Mouse (Mus musculus): Measurements from ENCODE around the gene Lrrn2.
"Not testable (repeated sequence)": the region's sequence is repeated elsewhere in the genome, so short reads cannot be mapped to it uniquely, and the experiment has no call there.

Gene Lrrn2

DNA sequence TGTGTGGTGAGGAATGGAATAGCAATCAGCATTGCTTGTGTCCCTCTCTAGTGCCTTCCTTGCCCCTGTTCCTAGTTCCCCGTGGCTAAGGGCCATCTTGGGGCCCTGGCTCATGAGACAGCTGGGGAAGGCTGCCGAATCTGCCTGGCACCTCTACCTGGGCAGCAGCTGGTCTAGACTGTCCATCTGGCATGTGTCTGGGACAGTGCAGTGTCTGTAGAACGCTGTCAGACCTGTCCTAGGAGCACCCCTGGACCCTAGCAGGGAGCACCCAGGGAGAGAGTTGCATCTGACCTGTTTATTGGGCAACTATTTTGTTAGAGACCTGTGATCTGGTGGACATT, 48.8 kb downstream of the Lrrn2 start:
- no peak for DNase-seq (ENCODE audit: low spot score in 2 of 2)

DNA sequence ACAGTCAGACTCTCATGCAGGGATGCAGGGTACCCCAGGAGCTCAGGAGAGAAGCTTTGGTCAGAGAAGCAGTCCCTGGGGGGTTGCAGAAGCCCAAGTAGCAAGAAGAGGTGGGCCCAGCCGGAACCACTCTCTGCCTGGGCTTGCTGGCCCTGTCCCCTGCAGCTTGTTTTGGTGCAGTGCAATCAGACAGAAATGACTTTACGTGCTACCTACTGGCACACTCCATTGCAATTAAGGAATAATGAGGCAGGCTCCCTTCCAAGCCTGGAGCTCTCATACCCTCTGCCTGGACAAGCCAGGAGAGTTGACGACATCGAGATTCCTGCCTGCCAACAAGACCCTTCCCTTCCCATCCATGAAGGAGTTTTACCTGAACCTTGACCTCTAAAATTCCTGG, 50.2 kb downstream of the Lrrn2 start:
- DNase-seq (ENCODE audit: low spot score in 2 of 2): no peak

DNA sequence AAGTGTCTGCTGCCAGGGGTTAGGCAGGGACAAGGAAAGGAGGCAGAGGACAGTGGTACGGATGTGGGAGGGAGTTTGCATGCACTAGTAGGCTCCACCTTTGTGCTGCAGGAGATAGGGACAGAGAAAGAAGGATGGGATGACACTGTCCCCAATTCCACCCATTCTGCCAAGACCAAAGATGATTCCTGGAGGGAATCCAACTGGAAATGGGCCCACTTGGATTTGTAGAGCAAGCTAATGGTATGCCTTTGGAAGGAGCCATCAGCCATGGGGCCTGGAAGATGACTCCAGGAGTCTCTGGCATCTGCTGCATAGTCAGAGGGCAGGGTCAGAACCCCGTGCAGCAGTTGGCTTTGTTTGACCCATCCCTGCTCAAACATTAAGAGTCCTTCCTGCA, 52.3 kb downstream of the Lrrn2 start:
- no peak for DNase-seq (ENCODE audit: low spot score in 2 of 2)

DNA sequence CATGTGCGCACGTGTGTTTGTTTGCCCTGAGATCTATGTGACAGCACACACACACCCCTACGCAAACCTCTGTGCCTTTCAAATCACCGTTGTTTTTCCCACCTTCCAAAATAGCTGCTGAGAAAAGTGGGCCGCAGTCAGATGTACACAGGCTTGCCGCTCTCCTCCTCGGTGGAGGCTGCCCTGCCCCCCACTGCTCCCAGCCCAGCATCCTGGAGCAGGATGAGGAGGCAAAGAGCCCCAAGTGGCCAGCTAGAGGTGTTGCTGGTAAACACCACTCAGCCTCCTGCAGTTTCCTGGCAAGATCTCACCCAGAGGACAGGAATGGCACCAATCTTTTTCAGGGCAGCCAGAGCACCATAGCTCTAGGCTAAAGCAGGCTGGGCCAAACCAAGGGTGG, 54.8 kb downstream of the Lrrn2 start:
- DNase-seq (ENCODE audit: low spot score in 2 of 2): peak; percentile 49 to 74

DNA sequence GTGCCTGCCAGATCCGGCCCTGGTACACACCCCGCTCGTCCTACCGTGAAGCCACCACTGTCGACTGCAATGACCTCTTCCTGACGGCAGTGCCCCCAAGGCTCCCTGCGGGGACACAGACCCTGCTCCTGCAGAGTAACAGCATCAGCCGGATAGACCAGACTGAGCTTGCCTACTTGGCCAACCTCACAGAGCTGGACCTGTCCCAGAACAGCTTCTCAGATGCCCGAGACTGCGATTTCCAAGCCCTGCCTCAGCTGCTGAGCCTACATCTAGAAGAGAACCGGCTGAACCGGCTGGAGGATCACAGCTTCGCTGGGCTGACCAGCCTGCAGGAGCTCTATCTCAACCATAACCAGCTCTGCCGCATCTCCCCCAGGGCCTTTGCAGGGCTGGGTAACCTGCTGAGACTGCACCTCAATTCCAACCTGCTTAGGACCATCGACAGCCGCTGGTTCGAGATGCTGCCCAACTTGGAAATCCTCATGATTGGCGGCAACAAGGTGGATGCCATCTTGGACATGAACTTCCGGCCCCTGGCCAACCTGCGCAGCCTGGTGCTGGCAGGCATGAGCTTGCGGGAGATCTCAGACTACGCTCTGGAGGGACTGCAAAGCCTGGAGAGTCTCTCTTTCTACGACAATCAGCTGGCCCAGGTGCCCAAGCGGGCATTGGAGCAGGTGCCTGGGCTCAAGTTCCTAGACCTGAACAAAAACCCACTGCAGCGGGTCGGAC, 57.4 kb downstream of the Lrrn2 start:
- no peak for DNase-seq (ENCODE audit: low spot score in 2 of 2)

DNA sequence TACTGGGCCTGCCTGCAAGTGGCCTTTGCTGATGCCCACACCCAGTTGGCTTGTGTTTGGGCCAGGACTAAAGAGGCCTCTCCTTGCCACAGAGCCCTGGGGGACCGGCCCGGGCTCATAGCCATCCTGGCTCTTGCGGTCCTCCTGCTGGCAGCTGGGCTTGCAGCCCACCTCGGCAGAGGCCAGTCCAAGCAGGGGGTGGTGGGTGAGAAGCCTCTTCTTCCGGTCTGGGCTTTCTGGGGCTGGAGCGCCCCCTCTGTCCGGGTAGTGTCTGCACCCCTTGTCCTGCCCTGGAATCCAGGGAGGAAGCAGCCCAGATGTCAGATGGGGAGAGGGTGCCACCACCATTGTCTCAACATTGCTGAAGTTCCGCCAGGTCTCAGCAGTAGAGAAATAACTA, 58.9 kb downstream of the Lrrn2 start:
- DNase-seq (ENCODE audit: low spot score in 2 of 2): no peak

DNA sequence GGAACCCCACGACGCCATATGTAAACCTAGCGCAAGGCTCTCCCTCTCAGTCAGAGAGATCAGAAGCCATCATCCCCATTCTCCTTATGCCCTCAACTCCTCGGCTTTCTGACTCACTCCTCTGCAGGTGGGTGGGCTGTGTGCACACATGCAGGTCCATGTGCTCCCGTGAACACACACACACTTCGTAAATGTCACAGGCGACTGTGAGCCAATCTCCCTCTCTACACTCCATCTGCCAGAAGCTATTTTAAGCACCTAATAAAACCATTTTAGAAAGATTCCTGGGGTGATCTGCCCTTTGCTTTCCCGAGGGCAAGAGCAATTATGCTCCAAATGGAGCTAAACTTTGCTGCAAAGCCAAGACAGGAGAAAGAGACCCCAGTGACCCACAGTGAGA, 65.8 kb downstream of the Lrrn2 start:
- DNase-seq (ENCODE audit: low spot score in 2 of 2): no peak

DNA sequence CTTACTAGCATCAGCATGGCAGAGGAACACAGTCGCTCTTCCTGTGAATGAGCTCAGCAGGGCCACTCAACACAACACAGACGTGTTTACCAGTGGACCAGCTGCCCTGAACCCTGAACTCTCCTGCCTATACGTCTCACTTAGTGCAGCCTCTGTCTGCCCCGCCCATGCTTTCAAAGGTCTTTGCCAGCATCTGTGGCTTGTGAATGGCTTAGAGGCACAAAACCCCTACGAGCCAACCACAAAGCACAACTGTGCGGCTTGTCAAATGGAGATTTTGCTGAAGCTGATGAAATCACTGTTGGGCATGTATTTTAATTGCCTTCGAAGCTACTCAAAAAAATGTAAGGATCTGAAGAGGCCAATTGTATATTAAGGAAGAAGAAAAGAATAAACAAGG, 67.7 kb downstream of the Lrrn2 start:
- DNase-seq (ENCODE audit: low spot score in 2 of 2): no peak

DNA sequence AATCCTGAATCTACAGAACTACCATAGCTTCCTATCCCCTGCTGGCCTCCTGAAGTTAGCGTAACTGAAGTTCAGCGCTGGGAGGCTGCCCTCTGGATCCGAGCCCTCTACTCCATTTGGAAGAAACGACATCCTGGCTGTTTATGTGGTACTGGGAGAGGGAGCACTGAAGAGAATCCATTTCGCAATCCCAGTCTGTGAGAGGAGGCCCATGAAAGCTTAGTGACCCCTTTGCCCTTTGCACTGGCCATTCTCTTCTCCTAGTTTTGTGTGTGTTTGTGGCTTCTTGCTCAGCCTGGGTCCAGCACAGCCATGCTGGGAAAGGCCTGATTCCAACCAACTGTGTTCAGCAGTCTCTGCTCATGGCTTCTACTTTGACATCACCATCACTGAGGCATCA, 76.7 kb downstream of the Lrrn2 start:
- no peak for DNase-seq (ENCODE audit: low spot score in 2 of 2)

DNA sequence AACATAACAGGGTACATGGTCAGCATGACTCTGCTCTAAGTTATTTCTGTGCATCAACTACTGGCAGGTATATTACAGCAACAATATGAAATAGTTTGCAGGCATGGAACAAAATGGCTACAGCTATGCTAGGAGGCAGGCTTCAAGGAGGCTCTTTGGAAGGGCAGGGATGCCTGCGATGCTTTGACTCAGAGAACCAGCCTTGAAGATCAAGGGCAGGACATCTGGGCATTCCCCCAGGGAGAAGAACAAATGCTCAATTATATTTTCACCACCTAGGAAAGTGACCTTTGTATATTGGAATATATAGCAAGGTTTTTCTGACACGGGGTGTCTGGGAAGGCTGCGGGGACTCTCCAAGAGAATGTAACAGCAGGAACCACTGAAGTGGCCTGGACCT, 81.7 kb downstream of the Lrrn2 start:
- DNase-seq (ENCODE audit: low spot score in 2 of 2): no peak

DNA sequence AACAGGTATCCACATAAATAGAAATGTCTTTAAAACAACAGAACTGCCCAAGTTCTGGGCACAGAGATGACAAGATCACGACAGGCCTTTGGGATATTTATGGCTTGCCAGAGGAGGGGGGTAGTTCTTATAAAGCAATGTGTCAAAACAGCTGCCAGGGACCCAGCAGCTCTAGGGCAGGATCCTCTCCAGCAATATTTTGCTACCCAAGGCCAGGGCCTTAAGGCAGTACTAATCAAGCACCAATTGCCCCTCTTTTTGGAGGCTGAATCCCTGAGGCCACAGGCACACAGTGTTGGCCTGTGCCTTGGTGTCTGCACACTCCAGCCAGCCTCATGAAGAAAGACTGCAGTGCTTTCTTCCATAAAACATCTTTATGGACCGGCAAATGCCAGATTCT, 84.0 kb downstream of the Lrrn2 start:
- no peak for DNase-seq (ENCODE audit: low spot score in 2 of 2)

DNA sequence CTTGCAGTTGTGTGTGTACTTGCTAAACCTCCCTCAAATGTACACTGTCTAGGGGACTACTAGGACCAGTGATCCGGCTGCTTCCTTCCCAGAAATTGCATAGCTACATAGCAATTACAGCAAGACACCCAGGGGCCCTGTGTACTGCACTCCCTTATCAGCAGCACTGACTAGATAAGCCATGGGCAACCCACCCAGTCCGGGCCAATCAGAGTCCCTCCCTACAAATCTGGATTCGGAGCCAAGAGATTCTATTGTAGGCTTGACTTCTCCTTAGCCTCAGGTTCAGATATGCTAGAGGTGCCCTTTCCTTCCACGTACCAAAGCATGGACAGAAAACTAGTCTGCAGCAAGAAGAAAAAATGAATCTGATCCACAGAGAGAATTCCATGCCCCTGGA, 84.6 kb downstream of the Lrrn2 start:
- DNase-seq (ENCODE audit: low spot score in 2 of 2): no peak

DNA sequence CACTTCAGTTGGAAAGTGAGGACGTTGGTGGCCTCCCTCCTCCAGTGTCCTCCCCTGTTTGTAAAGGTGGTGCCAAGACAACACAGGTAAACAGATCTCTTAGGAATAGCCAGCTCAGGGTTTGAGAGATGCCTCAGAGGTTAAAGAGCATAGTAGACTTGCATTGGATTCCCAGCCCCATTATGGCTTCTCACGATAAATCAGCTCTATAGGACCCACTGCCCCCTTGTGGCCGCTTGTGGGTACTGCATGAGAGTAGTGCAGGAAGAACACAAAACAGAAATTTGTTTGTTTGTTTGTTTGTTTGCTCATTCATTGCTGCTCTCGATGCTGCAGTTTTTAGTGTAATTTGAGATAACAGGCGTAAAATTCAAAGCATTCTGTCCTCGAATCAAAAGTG, 88.6 kb downstream of the Lrrn2 start:
- DNase-seq (ENCODE audit: low spot score in 2 of 2): peak in 1 of 2 experiments; percentile 63

DNA sequence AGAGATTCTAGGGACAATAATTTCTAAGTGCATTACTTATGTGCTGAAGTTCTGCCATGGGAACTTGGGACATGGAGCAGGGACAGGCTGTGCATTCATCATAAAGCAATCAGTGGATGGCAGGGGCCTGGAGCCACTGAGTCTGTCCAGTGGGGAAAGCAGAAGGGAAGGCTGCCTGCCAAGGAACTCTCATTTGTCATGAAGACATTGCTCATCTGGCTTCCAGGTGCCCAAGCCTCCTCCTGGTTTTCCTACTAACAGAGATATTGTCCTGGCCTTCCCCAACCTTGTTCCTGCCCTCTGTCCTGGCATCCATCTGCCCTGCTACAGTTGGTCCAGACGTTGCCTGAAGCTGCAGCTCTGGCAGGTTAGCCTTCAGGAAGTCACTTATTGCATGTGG, 97.3 kb downstream of the Lrrn2 start:
- no peak for DNase-seq (ENCODE audit: low spot score in 2 of 2)

DNA sequence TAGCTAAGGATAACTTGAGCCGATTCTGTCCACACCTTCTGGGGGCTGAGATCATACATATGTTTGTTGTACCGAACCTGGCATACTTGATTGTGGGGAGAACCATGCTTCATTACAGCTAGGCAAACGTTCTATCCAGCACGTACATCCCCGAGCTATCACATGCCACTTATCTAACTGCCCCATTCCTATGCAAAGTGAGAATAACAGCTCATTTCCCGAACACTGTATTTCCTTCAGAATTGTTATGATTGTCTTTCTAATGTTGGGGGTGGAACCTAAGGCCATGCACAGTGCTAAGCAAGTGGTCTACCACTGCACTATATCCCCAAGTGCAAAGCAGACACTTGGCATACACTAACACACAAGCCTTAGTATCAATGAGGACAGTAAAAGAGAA, 101.2 kb downstream of the Lrrn2 start:
- DNase-seq (ENCODE audit: low spot score in 2 of 2): no peak

DNA sequence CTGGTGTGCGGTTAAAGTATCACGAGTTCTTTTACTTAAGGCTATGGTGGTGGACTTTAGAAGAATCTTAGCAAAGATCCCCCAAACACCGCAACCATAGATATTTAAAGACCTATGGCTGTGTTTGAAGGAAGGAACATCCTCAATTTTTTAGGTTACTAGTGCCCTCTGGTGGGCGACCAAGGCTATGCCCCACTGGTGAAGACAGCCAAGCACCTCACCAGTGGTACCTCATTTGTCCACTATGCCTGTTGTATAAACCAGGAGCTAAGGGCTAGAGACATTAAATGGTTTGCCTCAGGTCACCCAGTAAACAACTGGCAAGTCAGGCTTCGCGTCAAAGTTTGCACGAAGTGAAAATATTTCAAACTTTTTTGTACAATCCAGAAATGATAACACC, 102.7 kb downstream of the Lrrn2 start:
- peak; percentile 33 to 78 for DNase-seq (ENCODE audit: low spot score in 2 of 2)

DNA sequence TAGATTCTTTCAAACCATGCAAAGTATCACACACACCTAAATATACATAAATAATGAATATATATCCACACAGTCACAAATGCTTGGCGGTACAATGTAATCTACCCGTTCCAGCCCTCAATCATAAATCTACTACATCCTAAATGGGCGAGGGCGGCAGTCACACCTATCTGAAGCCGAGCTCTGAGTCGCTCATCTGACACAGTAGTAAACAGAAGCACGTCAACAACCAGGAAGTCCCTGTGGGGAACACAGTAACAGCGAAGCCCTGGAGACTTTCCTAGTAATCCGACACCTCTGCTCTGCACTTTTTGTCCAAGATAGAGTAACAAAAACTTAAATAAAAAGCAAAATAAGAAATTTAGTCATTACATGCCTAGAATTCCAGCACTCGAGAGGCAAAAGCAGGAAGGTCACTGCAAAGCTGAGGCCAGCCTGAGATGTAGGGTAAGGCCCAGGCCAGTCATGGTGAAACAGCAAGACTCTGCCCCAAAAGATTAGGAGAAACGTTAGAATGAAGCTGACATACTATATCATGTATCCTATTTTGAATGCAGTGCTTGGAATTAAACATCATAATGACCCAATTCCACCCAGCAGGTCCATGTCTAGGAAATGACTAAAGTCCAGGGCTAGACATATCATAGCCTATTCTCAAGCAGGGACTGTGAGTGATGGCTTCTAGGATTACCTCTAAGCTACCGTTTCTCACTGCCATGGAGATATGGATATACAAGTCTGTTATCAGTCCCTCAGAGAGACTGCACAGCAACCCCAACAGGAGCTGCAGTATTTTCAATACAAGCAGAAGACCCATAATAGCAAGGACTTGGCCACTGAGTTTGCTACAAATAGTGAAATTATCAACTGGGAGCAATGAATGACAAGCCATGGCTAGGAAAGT, 108.7 kb downstream of the Lrrn2 start:
- DNase-seq (ENCODE audit: low spot score in 2 of 2): not testable (repeated sequence)

Data from left cerebral cortex, adult 9 months (tissue).